Mouse (Mus musculus): ENCODE measurements at regions not wholly inside any gene's neighbourhood (a gene's known extent, or its start where the extent isn't known, plus 50 kb on each side); places are given as distances from the start of the nearest gene placed in this dataset.

GRCm38 (mm10) chr1:16760951-16761350, 667.8 kb upstream of the 4930444P10Rik start:
- no peak for TF ChIP-seq CTCF (IDR thresholded peaks at IDR 0.05; ENCODE audit: low read depth)
- TF ChIP-seq EP300 (IDR thresholded peaks at IDR 0.05; ENCODE audit: low read depth), result no peak

Data from heart, postnatal 0 days (tissue).